Mouse (Mus musculus): ENCODE data around the gene Rfk. TPM values are rescaled to one million over a fixed set of nuclear protein-coding genes. Genes with fewer than 3 reads are reported as not detected.
A peak's percentile ranks its signal among the peaks of the same experiment; 100 is the strongest.

Rfk gene
- polyA plus RNA-seq, 1 experiment, result 985 TPM

DNA sequence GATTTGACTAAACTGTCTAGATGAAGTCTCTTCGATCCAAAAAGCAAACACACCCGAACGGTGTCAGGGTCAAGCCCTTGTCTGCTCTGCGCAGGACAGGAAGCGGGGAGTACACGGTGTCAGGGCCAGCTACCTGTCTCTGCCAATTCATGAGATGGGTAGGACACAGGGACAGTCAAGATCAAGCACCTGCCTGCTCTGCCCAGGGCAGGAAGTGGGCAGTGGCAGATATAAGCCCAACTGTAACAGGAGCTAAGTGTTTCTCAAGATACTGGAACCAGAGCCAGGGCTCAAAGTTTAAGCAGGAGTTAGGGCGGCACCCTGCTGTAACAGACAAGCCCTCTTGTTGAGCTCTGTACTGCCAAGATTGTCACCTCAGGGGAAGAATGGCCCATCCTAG is 49.7 kb downstream of the Rfk start:
- TF ChIP-seq CTCF (IDR thresholded peaks at IDR 0.05; ENCODE audit: extremely low read depth, insufficient read length, insufficient replicate concordance, low read depth, low read length), result no peak
- no peak for TF ChIP-seq POLR2A (IDR thresholded peaks at IDR 0.05; ENCODE audit: low read depth, low read length)
- WGBS, result 27% methylated on average over 7 of the region's 7 CpGs

More for the DNA sequence above, 49.7 kb downstream of the Rfk start:
- Histone ChIP-seq H3K27ac (ENCODE audit: insufficient read depth, low read depth, low read length) (peak overlapping the region; percentile 90), H3K4me1 (ENCODE audit: control insufficient read depth, insufficient read depth, insufficient read length, low read length) (peaks cover 8% of the 10 kb centered on the region), H3K4me3 (ENCODE audit: low read depth, low read length) (no peak overlapping the region), H3K36me3 (ENCODE audit: control insufficient read depth, insufficient read depth, low read length) (peaks cover 23% of the 10 kb centered on the region), H3K27me3 (ENCODE audit: control insufficient read depth, insufficient read depth, low read length) (no peaks in the 10 kb centered on the region)

Other genes starting within 250 kb of the Rfk start
- gene Gcnt1, start 21.2 kb upstream of the Rfk start, polyA plus RNA-seq (2012; rRNA removed), result 0.80 and 1.0 TPM in 2 replicates

Measured in small intestine, adult 2 months (tissue).